Mouse (Mus musculus): ENCODE data around the gene Yod1.

Gene Yod1

DNA sequence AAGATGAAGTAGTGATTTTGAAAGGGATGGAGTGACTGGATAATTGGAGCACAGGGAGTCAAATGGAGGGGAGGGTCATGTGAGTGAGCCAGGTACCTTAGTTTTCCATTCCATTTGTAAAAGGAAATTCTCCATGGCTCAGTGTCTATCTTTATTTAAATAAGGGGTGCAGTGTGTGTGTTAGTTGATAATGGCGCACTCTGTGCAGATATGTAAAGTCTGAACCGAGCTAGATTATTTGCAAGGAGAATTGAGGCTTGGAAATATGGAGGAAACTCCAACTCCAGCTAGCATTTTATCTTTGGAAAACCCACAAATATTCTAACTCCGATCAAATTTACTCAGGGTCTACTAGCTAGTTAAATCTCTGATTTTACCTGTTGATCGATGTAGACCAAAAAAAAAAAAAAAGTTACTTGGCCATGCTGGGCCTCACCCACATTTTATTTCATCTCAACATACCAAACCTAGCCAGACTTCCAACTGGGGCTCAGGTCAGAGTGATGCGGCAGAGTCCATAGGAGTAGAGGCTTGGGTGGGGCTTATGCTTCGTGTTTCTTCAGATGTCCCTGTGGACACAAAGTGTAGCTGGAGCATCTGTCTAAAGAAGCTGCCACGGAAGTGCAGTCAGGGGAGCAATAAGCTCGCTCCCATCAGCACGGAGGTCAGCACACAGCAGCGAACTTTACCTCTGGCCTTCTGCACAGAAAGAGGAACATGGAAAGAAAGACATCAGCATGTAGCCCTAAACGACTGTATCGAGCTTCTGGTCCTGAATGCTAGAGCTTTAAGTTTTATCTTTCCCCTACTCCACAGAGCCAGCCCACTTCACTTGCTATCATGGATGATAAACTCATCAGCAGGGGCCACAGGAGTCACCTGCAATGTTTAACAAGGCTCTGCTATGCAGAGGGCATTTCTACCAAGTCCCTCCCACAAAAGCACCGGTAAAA lies 15.9 kb downstream of the Yod1 start:
- DNase-seq = no peak

DNA sequence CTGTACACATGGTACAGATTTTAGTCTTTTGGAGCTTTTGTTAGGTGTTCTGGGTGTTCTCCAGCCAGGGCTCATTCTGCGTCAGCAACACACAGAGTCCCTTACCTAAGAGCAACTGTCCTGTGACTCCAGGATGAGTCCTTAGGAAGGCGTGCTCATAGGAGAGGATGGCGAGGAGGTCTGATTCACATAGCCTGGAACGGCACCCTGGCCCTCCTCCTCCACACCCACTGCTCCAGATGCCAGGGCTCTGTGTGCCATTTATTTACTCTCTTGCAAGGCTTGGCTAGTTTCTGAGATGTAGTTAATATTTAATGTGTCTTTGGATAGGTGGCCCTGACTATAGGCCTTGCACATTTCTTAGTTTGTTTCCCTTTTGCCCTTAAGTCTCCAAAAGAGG lies 16.5 kb downstream of the Yod1 start:
- no peak for DNase-seq

DNA sequence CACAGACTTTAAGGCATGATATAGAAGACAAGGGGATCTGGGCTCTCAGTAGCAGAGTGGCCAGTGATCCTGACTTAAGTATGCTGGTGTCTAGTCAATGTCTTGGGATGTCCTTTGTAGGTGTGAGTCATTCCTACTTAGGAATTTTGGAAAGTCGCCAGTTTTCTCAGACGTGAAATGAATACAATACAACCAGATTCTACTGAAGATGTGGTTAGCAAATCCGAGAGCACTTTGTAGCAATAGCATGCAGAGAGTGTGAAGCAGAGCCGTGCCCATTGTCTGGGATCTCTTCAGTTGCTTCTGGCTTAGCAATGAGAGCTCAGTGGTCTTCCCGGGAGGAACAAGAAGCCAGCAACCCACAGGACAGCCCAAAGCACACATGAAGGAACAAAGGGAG lies 17.3 kb downstream of the Yod1 start:
- no peak for DNase-seq

DNA sequence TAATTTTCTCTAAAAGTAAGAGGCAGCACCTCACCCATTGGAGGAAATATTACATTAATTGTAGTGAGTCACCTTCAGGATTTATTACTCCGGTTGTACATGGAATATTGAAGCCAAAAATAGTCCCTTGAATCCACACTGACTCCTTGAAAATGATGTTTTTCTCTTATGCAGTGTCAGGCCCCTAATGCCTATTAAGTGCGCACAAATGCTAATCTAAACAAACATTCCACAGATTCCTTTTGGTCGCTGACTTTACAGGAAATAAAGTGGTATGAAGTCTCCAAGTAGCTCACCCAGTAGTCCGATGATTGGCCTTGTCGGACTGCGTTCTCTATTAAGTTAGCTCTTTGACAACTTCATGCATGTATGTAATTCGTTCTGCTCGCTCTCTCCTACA lies 17.7 kb downstream of the Yod1 start:
- DNase-seq = no peak

DNA sequence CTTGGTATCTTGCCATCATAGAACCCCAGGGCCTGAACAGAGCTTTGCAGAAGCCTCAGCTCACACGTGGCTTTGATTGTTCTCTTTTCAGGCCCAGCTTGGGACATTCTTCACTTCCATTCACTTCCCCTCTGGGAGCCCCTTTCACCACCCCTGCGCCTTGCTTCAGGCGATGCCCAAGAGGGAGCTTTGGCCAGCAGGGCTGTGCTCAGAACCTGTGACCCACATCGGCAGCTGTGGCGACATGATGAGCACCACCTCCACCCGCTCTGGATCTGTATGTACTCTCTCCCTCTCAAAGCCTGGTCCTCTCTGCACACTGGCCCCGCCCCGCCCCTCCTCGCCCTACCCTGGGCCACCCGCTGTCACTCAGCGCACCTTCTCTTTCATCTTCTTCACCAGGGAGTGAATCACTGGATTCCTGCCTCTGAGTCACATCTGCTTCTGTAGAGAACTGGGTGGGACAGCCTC lies 20.3 kb downstream of the Yod1 start:
- no peak for DNase-seq

DNA sequence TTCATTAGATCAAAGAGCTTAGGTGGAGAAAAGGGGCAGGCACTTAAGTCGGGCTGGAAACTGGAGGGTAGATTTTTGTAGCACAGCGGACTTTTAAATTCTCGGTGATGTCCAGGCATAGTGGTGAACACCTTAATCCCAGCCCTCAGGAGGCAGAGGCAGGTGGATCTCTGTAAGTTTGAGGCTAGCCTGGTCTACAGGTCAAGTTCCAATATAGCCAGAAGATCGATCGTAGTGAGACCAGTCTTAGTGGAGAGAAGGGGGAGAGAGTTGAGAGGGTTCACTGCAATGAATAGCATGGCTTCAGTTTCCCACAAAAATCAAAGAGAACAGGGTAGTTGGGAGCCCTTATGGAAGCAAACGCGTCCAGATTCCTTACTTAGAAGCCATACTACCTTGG lies 20.8 kb downstream of the Yod1 start:
- DNase-seq = no peak

DNA sequence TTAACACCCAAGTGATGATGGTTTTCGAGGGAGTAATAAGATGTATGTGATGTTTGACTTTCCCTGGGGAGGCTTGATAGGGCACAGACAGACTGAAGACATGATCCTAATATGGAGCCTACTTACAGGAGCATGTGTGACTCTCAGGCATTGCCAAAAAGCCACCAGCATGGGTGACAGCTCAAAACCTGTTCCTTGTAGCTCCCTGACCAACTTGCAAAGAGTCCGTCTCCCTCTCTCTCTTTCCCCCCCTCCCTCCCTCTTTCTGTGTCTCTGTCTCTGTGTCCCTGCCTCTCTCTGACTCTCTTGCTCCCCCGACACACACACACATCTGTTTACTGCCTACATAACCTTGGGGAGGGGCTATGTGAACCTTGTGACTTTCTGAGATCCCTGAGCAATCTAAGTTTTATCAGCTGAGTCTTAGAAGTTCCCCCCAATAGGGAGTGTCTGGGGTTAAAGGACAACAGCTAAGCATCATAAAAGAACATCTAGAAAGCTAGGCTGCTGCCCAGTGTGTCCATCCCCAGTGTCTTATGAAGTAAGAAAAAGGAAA lies 21.5 kb downstream of the Yod1 start:
- no peak for DNase-seq

DNA sequence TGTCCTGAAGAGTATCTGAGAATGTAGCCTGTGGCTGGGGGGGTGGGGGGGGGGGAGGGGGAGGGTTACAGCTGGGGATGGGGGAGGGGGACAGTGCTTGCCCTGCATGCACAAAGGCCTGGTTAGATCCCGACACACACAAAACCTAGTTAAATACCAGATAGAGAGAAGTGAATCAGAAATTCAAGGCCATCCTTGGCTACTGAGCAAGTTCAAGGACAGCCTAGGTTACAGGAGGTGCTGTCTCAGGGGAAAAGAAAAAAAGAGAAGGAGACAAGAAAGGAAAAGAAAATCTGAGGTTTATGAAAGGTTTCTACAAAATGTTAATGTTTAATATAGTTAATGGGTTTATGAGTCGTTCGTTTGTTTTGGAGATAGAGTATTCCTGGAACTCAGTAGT lies 22.5 kb downstream of the Yod1 start:
- no peak for DNase-seq

DNA sequence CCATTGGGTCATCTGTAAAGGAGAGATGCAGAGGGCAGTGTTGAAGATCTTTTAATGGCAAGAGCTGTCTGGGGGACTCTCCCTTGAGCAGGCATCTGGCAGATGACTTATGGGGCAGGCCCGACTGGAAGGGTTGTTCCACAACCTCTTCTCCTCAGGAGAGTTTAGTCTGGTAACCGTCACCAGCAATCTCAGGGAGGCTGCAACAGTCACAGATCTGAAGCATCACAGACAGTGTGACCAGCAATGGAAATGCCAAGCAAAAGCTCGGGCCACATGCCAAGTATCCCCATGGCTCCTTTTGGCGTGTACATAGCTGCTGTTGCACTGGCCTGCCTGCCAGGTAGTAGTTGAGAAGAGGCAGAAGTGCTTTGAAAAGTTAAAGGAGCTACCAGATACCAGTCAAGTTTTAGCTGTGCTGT lies 23.1 kb downstream of the Yod1 start:
- DNase-seq = no peak

DNA sequence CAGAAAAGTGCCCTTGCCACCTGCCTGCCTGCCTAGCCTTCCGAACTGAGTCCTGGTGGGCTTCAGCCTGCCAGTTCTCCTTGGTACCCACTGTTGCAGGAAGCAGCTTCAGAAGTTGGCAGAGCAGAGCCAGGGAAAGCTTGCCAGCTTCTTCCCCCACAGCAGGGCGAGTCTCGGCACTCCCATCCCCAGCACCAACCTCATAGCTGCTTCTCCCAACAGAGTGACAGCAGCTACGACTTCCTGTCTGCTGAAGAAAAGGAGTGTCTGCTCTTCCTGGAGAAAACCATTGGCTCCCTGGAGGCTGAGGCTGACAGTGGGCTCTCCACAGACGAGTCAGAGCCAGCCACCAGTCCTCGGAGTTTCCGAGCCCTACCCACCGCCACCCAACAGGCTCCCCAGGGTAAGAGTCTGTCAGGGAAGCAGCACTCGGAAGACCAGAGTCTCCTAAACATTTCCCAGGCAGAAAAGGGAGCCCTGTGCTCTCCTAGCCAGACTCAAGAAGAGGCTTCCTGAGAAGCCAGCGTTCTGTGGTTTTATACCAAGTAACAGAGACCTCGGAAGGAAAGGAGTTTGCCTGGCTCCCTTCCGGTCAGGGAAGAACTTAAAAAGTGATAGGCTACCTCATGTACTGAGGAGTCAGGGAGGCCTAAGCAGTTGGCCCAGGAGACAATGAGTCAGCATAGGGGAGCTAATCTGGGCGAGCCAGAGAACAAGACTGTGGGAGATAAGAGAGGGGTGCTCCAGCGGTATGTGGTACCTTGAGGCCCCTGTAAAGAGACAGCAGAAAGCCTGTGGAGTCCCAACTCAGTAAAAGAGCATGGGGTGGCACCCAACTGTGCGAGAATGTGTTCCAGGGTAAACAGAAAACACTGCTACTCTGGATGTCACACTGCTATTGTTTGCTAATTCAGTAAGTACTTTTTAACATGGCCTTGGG lies 23.9 kb downstream of the Yod1 start:
- DNase-seq = no peak

DNA sequence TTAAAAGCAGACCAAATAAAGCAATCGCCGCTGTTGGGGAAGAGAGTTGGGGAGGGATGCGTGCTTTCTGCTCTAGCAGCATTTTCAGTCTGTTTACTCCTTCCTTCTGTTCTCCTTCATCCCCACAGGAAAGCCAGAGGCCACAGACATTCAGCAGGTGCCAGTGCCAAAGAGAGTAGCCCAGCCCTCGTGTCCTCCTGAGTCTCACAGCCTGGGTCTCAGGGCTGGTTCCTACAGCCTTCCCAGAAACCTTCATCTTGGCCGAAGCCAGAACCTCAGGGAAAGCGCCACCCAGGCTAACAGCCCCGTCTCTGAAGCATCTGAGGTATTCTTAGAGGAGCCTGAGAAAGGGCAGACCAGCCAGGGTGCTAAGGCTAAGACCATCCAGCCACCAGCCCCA lies 25.1 kb downstream of the Yod1 start:
- no peak for DNase-seq

DNA sequence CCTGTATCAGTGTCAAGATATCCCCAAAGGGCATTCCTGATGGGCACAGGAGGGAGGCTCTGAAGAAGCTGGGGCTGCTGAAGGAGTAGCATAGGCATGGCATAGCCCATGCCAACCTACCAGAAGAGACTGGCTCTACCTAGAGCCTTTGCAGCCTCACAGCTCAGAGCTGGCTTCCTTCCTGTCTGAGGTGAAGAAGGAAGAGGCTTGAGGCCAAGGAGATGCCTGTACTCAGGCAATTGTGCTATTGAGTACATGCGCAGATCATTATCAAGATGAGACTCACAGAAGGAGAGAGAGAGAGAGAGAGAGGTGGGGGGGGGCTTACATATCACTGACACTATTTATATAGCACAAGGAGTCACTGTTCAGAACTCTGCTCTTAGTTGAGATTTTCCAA lies 26.6 kb downstream of the Yod1 start:
- DNase-seq = no peak

DNA sequence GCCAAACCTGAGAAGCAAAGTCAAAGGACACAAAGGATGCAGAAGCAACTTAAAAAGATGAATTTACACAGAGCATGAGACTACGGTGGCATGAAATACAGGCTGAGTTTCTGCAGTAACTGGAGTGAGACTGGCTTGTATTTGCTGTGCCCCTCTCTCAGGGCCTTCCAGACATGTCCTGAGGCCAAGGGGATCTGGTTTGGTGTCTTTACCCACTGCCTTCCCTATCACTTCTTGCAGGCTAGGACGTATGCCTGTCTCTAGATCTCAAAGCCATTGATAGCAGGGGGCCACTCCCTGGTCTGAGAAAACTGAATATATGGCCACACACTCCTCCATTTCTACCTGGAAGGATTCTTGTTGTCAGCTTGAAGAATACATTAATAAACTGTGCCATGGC lies 27.1 kb downstream of the Yod1 start:
- no peak for DNase-seq

DNA sequence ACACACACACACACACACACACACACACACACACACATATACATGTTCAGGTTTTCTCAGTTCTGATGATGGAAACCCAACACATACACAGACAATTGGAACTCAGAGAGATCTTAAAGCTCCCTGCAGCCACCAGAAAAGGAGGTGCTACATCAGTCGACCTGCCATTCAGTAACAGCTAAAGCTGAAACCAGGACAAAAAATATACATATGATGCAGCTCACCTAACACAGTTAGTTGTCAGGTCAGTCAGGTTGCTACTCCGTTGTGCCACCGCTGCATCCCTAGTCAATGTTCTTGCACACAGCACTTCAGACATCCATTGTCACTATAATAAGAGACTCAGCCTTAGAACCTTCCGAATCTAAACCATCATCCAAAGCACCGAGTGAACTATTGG lies 27.8 kb downstream of the Yod1 start:
- no peak for DNase-seq

DNA sequence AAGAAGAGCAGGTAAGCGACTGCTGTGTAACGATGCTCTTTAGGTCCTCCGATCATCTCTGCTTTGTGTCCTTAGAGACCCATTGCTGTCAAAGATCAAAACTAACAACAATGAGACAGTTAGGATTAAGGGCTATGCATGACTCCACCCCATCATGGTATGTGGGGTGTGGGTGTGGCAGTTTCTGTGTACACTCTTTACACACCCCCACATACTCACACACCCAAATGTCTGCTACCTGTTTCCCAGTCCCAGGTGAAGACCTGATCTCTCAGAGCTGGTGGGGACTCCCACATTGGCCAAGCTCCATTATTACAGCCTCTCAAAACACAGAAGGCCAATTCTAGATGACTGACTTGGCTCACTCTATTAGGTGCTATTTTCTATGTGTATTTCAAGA lies 28.5 kb downstream of the Yod1 start:
- no peak for DNase-seq

DNA sequence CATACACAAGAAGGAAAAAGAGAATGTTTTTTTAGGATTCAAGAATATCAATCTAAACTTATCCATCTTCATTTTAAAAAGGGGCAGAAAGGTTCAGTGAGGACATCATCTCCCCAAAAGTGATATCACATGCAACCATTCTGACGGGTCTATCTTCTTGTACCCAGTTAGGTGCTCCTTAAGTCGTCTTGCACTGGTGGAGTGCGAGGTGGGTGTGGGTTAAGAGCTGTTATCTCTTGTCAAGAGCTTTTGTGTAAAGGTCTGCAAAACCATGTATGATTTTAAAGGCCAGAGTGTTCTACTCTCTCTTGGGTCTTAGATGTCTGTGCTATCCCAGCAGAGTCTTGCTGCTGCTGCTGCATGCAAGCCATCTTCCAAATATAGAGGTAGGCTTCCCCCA lies 29.7 kb downstream of the Yod1 start:
- no peak for DNase-seq

DNA sequence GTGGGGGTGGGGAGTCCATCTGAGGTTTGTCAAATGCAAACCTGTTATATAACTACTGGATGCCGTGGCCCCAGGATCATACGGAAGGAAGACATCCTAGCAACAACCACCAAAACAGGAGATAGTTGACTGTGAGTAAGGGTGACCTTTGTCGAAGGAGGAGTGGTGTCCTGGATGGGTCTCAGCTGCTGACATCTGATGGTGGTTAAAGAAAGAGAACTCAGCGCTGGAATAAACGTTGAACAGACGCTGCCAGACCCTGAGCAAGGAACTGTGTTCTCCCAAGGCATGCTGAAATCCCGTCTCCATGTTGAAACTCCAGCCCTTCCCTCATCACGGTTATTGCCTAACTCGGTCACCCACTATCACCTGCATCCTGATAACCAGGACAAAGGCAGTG lies 42.6 kb downstream of the Yod1 start:
- no peak for DNase-seq

DNA sequence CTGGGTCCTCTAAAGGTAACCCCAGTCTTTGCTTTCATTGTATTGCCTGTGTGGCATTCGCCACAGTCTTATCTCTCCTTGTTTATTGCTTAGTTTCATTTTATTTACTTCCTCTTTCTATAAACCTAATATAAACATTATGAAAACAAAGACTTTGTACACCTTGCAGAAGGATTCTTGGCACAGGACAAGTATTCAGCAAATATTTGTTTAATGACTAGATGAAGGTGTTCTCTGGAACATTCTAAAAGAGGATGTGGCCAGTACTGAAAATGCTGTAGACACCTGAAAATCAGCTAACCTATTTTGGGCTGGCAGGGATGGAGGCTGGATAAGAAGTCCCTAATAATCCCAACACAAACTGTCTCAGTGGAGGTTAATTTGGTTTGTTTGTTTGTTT lies 44.5 kb downstream of the Yod1 start:
- no peak for DNase-seq

DNA sequence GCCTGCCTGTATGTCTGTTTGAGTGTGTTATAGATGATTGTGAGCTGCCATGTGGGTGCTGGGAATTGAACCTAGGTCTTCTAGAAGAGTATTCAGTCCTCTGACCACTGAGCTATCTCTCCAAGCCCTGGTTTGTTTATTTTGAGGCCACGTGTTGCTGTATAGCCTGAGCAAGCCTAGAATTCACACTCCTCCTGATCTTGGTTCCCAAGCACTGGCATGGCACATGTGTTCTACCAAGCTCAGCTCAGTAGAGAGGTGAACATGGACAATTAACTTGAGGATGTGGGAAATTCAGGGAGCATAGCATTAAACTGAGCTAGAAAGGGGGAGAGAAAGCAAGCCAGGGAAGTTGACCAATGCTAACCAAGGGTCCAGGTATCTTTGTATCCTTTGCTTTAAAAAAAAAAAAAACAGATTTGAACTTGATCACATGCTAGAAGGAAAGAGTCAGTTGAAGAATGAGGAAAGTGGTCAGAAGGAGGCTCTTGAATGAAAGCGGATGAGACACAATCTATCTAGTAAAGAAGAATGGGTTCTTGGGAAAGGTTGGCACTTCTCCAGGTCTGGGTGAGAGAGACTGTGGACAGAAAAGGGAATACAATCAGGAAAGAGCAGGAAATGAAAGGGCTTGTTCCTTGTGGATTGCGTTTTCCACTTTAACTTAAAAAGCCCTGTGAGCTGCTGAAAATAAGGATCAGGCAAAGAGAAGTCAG lies 45.1 kb downstream of the Yod1 start:
- DNase-seq = no peak

DNA sequence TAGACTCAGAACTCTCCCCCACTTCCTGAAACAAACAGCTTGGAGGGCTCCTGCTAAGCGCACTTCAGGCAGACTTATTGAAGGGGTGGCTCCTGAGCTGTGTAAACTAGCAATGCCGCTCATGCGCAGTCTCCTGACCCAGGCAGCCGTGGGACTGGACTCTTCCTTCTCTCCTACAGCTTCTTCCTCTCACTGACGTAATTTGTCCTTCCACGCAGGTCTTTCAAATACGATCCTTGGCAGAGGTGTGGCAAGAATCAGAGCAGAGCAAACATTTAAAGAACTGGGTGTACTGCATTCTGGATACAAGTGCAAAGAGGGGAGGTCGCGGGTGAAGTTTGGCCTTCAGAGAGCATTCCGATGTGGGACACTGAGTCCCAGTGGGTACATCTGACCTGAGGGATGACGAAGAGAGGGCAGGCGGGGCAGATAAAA lies 46.9 kb downstream of the Yod1 start:
- DNase-seq = no peak

DNA sequence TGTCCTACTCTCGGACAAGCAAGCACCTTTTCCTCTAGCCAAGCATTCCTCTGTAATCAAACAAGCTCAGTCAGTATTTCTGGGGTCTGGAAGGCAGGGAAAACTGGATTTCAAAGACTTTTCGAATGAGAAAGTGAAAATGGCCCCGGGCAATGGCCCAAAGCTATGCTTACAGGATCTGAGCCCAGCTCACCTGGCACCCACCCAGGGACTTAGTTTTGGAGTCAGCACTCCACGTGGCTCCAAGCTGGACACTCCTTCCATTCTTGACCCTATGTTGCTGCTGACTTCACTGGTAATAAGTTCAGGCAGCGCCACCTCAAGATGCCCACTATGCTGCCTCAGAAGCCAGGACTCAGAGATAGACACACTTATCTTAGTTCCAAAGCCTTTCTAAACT lies 49.9 kb downstream of the Yod1 start:
- DNase-seq = no peak

DNA sequence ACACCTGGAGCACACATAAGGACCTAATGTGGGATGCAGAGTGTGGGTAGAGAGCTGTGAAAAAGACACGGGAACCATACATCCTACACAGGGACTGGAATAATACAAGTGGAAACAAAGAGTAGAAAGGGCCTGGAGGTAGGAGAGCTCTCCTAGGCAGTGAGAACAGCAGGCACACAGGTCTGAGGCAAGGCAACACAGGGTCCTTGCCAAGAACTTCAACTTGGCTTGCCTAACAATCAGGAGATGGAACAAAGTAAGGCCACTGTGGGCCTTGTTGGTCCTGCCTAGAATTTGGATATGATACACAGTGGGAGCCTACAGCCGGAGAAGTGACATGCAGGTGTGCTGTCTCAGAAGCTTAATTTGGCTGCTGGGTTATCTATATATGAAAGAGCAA lies 52.8 kb downstream of the Yod1 start:
- no peak for DNase-seq

DNA sequence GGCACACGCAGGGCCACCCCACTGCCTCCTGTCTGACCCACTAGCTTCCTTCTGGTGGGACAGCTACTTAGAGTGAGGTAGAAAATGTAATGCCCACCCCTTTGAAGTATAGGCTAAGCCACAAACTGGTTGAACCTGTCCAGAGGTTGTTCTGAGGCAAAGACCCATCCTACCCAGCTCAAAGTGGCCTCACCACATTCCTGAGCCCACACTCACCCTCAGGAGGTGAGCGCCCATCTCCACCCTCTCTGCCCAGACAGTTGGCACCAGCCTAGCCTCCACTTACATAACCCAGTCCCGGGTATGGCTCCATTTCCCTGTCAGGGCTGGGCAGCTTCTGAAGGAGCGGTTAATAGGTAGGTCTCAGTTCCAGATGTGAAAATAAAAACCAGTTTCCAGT lies 53.4 kb downstream of the Yod1 start:
- no peak for DNase-seq

Measured in embryo, embryonic 11 days (tissue).